Comparison of ENCODE assay signal across 25 mouse cellular contexts in the genomic region with DNA sequence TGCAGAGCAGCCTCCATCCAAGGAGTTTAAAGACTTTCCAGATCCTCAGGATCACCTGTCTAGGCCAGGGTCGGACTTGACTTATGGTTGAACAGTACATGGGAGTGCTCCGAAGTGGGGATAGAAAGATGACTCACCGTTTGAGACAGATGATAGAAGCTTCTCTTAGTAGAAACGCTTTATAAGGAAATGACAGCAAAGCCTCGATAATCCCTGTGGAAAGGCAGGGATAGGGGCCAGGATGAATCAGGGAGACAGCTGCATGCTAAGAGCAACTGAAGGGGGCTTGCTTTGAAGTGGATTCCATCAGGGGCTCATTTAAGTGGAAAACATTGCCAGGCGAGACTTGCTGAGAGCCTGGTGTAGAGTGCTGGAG. TPM values are rescaled to one million over a fixed set of nuclear protein-coding genes. Genes with fewer than 3 reads are reported as not detected.
A peak's percentile ranks its signal among the peaks of the same experiment; 100 is the strongest.
DNase-seq lines count a peak whose midpoint lies in the region; ATAC-seq and TF ChIP-seq lines count a peak whose summit lies in the region.
"Had no signal": no experiment of that assay in that cellular context is flagged by ENCODE, and none has a peak within 500 bp of the region (broad histone marks: within the 10 kb centered on the region; RNA-seq: fewer than 3 reads in every experiment).

No protein-coding gene starts in this region.

- DNase-seq in heart, embryonic 10.5 days (ENCODE audit: low spot score): no peak
- DNase-seq in heart, adult 8-10 months (ENCODE audit: low spot score): no peak
- no peak for DNase-seq in limb, embryonic 10.5 days (ENCODE audit: low spot score)
- no peak for DNase-seq in spleen, adult 18-20 months
- DNase-seq: adrenal gland, adult 2 months; cerebellum, adult 18-20 months; cerebellum, postnatal 14 days; gastrocnemius, postnatal 10 days; heart, adult 2 months; heart, postnatal 14 days; kidney, adult 8-10 months; kidney, postnatal 10 days; left cerebral cortex, postnatal 4 days; lung, adult 18-20 months; lung, postnatal 10 days; right cerebral cortex, postnatal 25 days had no signal

- no peak overlapping the region for H3K4me2 ChIP-seq in limb, embryonic 13.5 days (replicated peaks)
- H3K4me2 ChIP-seq: embryonic facial prominence, embryonic 12.5 days; hindbrain, embryonic 13.5 days; liver, embryonic 11.5 days had no signal

- peaks cover 75% of the 10 kb centered on the region for H3K27me3 ChIP-seq in heart, embryonic 10.5 days (ENCODE audit: insufficient read depth, poor library complexity, severe bottlenecking)
- no peaks in the 10 kb centered on the region for H3K27me3 ChIP-seq in limb, embryonic 13.5 days
- no peaks in the 10 kb centered on the region for H3K27me3 ChIP-seq in limb, embryonic 10.5 days (ENCODE audit: low read depth, poor library complexity, severe bottlenecking)
- H3K27me3 ChIP-seq in C2C12 (ENCODE audit: control insufficient read depth, insufficient read depth, insufficient read length): no peaks in the 10 kb centered on the region
- H3K27me3 ChIP-seq: embryonic facial prominence, embryonic 12.5 days; hindbrain, embryonic 13.5 days had no signal

- H3K9ac ChIP-seq in limb, embryonic 13.5 days: no peak overlapping the region
- H3K9ac ChIP-seq: embryonic facial prominence, embryonic 12.5 days; hindbrain, embryonic 13.5 days had no signal

- no peaks in the 10 kb centered on the region for H3K9me3 ChIP-seq in heart, embryonic 10.5 days
- H3K9me3 ChIP-seq in limb, embryonic 13.5 days: no peaks in the 10 kb centered on the region
- no peaks in the 10 kb centered on the region for H3K9me3 ChIP-seq in limb, embryonic 10.5 days (replicated peaks)
- H3K9me3 ChIP-seq: embryonic facial prominence, embryonic 12.5 days; hindbrain, embryonic 13.5 days had no signal

- TF ChIP-seq POLR2A in embryonic fibroblast, embryonic 13.5 days (IDR thresholded peaks at IDR 0.05; ENCODE audit: low read depth, low read length): no peak

- H3K27ac ChIP-seq in heart, embryonic 10.5 days: peak overlapping the region; percentile 7; the same call in 1 of the 2 replicates
- H3K27ac ChIP-seq in limb, embryonic 13.5 days: no peak overlapping the region
- H3K27ac ChIP-seq in limb, embryonic 10.5 days: no peak overlapping the region
- 0 out of 2 replicates have a peak overlapping the region, but pooled peaks have one; percentile 27 for H3K27ac ChIP-seq in embryonic fibroblast, embryonic 13.5 days (ENCODE audit: insufficient read depth, low read length)
- H3K27ac ChIP-seq: embryonic facial prominence, embryonic 12.5 days; heart, adult 2 months; hindbrain, embryonic 13.5 days had no signal

- TF ChIP-seq CTCF in C2C12 (IDR thresholded peaks at IDR 0.05; ENCODE audit: control insufficient read depth, insufficient read depth, insufficient read length): no peak
- TF ChIP-seq CTCF in embryonic fibroblast, embryonic 13.5 days (IDR thresholded peaks at IDR 0.05; ENCODE audit: borderline replicate concordance, insufficient read depth, low read length): no peak

- no peaks in the 10 kb centered on the region for H3K79me2 ChIP-seq in C2C12 (ENCODE audit: control insufficient read depth, insufficient read depth)

- no peaks in the 10 kb centered on the region for H3K36me3 ChIP-seq in heart, embryonic 10.5 days
- H3K36me3 ChIP-seq in limb, embryonic 13.5 days: no peaks in the 10 kb centered on the region
- H3K36me3 ChIP-seq in limb, embryonic 10.5 days: no peaks in the 10 kb centered on the region
- no peaks in the 10 kb centered on the region for H3K36me3 ChIP-seq in C2C12 (ENCODE audit: control insufficient read depth, insufficient read depth)
- H3K36me3 ChIP-seq: embryonic facial prominence, embryonic 12.5 days; hindbrain, embryonic 13.5 days had no signal

- H3K79me3 ChIP-seq in C2C12 (ENCODE audit: low read depth): no peaks in the 10 kb centered on the region

- peaks cover 12% of the 10 kb centered on the region for H3K4me1 ChIP-seq in heart, embryonic 10.5 days
- peaks cover 8% of the 10 kb centered on the region; the same call in 1 of the 2 replicates for H3K4me1 ChIP-seq in limb, embryonic 13.5 days
- H3K4me1 ChIP-seq in limb, embryonic 10.5 days: no peaks in the 10 kb centered on the region
- no peaks in the 10 kb centered on the region for H3K4me1 ChIP-seq in embryonic fibroblast, embryonic 13.5 days (ENCODE audit: control insufficient read depth, insufficient read depth, low read length)
- H3K4me1 ChIP-seq: embryonic facial prominence, embryonic 12.5 days; hindbrain, embryonic 13.5 days had no signal

- H3K4me3 ChIP-seq in heart, embryonic 10.5 days: no peak overlapping the region
- H3K4me3 ChIP-seq in limb, embryonic 13.5 days: no peak overlapping the region
- H3K4me3 ChIP-seq in limb, embryonic 10.5 days: no peak overlapping the region
- no peak overlapping the region for H3K4me3 ChIP-seq in C2C12 (ENCODE audit: insufficient read depth, poor library complexity, severe bottlenecking)
- H3K4me3 ChIP-seq in embryonic fibroblast, embryonic 13.5 days (ENCODE audit: insufficient read depth, low read length): no peak overlapping the region
- H3K4me3 ChIP-seq: embryonic facial prominence, embryonic 12.5 days; heart, adult 2 months; hindbrain, embryonic 13.5 days had no signal

- peak; percentile 51; the same call in 1 of the 2 replicates for ATAC-seq in limb, embryonic 13.5 days (ENCODE audit: low FRiP score, low read depth)
- ATAC-seq: forebrain, embryonic 14.5 days; inflammation-experienced regulatory T-cells, adult 6 months had no signal

- 17% methylated on average over 6 of the region's 6 CpGs for WGBS in heart, embryonic 10.5 days
- whole genome bisulfite sequencing in limb, embryonic 13.5 days: 51% methylated on average over 6 of the region's 6 CpGs
- 66% methylated on average over 6 of the region's 6 CpGs for WGBS in limb, embryonic 10.5 days

- H3ac ChIP-seq in C2C12 (ENCODE audit: control insufficient read depth, insufficient read length, low read depth): no peak overlapping the region

TF ChIP-seq in C2C12, 6 proteins besides CTCF, POLR2A, EP300 and RAD21:
- TF ChIP-seq USF1 (IDR thresholded peaks at IDR 0.05; ENCODE audit: low read depth) (no peak), MYOD1 (IDR thresholded peaks at IDR 0.05; ENCODE audit: control insufficient read depth, insufficient read length, low read depth) (peak; percentile 97)

RNA-seq across cellular contexts. Expression of gene Tnc, which starts 12.0 kb away (rescaled TPM):
- 35.3 and 60.9 TPM in 2 replicates for polyA plus RNA-seq in heart, embryonic 10.5 days (2016; fragmentation: Nextera tagmentation; extraction: Ambion mirVana)
- total RNA-seq in heart, adult 8-10 months (2022): under 1 TPM; 0.09 to 0.32 (median 0.17) TPM
- 51.8 and 65.4 TPM in 2 replicates for polyA plus RNA-seq in limb, embryonic 13.5 days (2015; fragmentation: Nextera tagmentation; extraction: Ambion mirVana)
- 5.0 and 10.2 TPM in 2 replicates for polyA plus RNA-seq in limb, embryonic 10.5 days (2016; fragmentation: Nextera tagmentation; extraction: Ambion mirVana)
- 29.5 TPM for polyA plus RNA-seq in C2C12 (2012; fragmentation: generic; extraction: Trizol)
- 849 and 1,178 TPM in 2 replicates for polyA plus RNA-seq in embryonic fibroblast, embryonic 13.5 days (2011; ENCODE audit: insufficient read length, low read depth, missing spikeins)
- total RNA-seq: monocyte, adult 5-6 weeks had no signal

Comparison
In these comparisons a context has a peak if more than half of its experiments do, and no peak if none do; other contexts are left out.
1. H3K27ac ChIP-seq: peak in heart, embryonic 10.5 days (single experiment) and embryonic fibroblast, embryonic 13.5 days (single experiment); none in limb, embryonic 13.5 days (single experiment) and limb, embryonic 10.5 days (single experiment).
2. RNA of gene Tnc, which starts 12.0 kb away (polyA plus RNA-seq): 849 to 1,178 TPM in embryonic fibroblast, embryonic 13.5 days; 51.8 to 65.4 TPM in limb, embryonic 13.5 days, 35.3 to 60.9 TPM in heart, embryonic 10.5 days, 29.5 TPM in C2C12 (single experiment) and 5.0 to 10.2 TPM in limb, embryonic 10.5 days; every median in the first group is over 10 times any median in the second.